Mouse (Mus musculus) lung, embryonic 16.5 days (tissue): ENCODE results near the gene Shc1. TPM values are rescaled to one million over a fixed set of nuclear protein-coding genes. Genes with fewer than 3 reads are reported as not detected.
A peak's percentile ranks its signal among the peaks of the same experiment; 100 is the strongest.

Experiments used
- ATAC-seq: fragments of 200-750 bp; cut with Nextera tagmentation; 2 replicates; pipeline ENCODE4 v1.8.0; 2017; ENCODE audit warnings: low read depth, mild to moderate bottlenecking, moderate library complexity
- H3K27ac ChIP-seq: fragments of 300-500 bp; sonication (generic); 2 replicates; pipeline ENCODE4 v1.5.1; 2014; ENCODE audit warnings: mild to moderate bottlenecking, control low read depth, low read length
- H3K27me3 ChIP-seq: fragments of 300-500 bp; sonication (generic); 2 replicates; pipeline ENCODE4 v1.6.1; 2014; ENCODE audit warnings: low read depth, low read length, mixed read lengths; ENCODE audit not compliant: control insufficient read depth, insufficient read depth
- H3K36me3 ChIP-seq: fragments of 300-500 bp; sonication (generic); 2 replicates; pipeline ENCODE4 v1.6.1; 2014; ENCODE audit warnings: low read length; ENCODE audit not compliant: control insufficient read depth, insufficient read depth
- H3K4me1 ChIP-seq: fragments of 300-500 bp; sonication (generic); replicated peaks from 2 replicates; pipeline ENCODE4 v1.6.1; 2014; ENCODE audit warnings: low read length, mixed read lengths; ENCODE audit not compliant: control insufficient read depth, insufficient read depth
- H3K4me2 ChIP-seq: fragments of 300-500 bp; sonication (generic); 2 replicates; pipeline ENCODE4 v1.6.1; 2014; ENCODE audit warnings: low read depth, low read length, control low read depth
- H3K4me3 ChIP-seq: fragments of 300-500 bp; sonication (generic); 2 replicates; pipeline ENCODE4 v1.5.1; 2014; ENCODE audit warnings: mild to moderate bottlenecking, low read length, control low read depth
- H3K9ac ChIP-seq: fragments of 300-500 bp; sonication (generic); 2 replicates; pipeline ENCODE4 v1.6.1; 2014; ENCODE audit warnings: low read length, control low read depth
- H3K9me3 ChIP-seq: fragments of 300-500 bp; sonication (generic); 2 replicates; pipeline ENCODE4 v1.6.1; 2016; ENCODE audit warnings: low read length; ENCODE audit not compliant: control insufficient read depth
- WGBS: fragments of 180-500 bp; shearing (Covaris S2); extraction: QIAGEN DNeasy Blood & Tissue Kit; methylation state at CpG from one replicate; pipeline ENCODE4 v1.1.7; 2014; 5-methylcytosine and 5-hydroxymethylcytosine counted together
- polyA plus RNA-seq: library from polyadenylated mRNA; unstranded; fragments of >200 nt; fragmentation: Nextera tagmentation; extraction: Ambion mirVana; gene quantifications from 2 replicates; pipeline ENCODE4 v1.2.1, GENCODE M21; 2015

Gene Shc1
- polyA plus RNA-seq, 1 experiment from 2014 or later = 114 TPM

DNA sequence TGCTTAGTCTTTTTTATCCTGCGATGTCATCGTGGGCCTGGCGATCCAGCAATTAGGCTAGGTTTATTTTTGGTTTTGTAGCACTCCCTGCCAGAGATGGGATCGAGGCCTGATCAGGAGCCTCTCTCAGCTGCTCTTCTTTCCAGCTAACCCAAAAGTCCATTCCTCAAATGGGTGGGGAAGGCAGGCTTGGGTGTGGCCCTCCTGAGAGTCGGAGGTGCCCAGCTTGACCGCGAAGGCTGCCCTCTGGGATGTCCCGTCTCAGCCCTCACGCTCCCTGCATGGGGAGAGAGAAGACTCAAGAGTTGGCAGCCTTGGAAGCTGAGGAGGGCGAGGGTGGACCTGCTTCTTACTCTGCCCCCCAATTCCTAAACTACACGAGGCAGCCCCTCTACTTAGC is 16.3 kb downstream of the Shc1 start:
- Histone ChIP-seq H3K27ac (no peak overlapping the region), H3K9ac (no peak overlapping the region), H3K9me3 (no peaks in the 10 kb centered on the region), H3K4me1 (peaks cover 21% of the 10 kb centered on the region), H3K4me2 (no peak overlapping the region), H3K36me3 (peaks cover 20% of the 10 kb centered on the region), H3K27me3 (no peaks in the 10 kb centered on the region), H3K4me3 (no peak overlapping the region)
- WGBS = 76% methylated on average over 11 of the region's 11 CpGs
- ATAC-seq = no peak

DNA sequence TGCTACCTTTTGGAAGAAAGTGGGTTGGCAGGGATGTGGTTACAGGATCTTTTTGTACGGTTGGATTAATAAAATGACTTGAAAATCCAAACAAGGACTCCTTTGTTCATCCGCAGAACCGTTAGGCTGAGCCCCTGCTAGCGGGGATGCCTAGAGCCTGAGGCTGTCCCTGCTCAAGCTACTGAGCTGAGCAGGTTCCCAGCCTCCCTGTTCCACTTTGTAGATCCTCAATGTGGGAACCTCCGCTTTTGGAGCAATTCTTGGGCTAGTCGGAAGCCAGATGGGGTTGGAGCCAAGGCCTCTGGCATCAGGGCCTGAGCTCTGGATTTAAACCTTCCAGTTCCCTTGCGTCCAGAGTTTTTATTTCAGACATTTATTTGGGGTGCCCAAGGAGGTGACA is 16.8 kb downstream of the Shc1 start:
- Histone ChIP-seq H3K36me3 (peaks cover 20% of the 10 kb centered on the region), H3K9me3 (no peaks in the 10 kb centered on the region), H3K4me1 (peaks cover 21% of the 10 kb centered on the region), H3K4me3 (no peak overlapping the region), H3K27me3 (no peaks in the 10 kb centered on the region), H3K4me2 (no peak overlapping the region), H3K27ac (no peak overlapping the region), H3K9ac (no peak overlapping the region)
- no peak for ATAC-seq
- WGBS = 68% methylated on average over 7 of the region's 7 CpGs

DNA sequence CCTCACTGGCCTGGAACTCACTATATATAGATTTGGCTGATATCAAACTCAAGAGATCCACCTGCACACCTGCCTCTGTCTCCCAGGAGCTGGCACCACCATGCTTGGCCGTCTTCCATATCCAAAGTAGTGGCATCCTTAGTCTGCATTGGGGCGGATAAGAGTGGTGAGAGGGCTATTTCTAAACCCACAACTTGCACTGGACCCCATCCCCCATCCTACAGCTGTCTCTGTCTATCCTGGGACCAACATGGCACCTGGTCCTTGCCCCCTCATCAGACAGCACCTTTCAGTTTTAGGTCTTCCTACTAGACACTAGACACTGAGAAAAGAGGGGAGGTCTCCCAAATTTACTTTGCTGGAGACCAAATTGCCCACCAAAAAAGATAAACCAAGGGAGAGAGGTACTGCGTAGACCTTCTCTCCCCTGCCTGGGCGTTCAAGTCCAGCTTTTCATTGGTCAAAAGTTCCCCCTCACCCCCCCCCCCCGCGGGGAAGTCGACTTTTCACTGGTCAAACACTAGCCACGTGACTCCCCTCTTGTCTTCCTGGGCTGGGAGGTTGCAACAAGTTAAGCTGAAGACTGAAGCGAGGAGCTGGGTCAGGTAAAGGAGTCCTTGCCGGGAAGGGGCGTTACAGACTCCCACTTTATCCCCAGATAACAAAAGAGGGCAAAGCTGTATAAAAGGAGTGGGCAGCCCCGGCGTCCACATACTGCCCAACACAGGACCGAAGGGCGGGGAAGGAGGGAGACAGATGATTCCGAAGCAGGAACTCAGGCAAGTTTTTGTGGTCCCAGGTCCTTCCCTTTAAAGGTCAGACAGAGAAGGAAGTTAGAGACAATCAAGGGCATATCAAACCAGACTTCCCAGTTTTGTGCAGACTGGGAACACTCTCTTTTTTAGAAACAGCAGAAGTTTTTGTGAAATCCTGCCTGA is 18.2 kb downstream of the Shc1 start, which contains the start of gene Pbxip1:
TSS of gene Pbxip1 (plus strand) at position 531 of the 938 bp plus-strand sequence.
- peak within 1 kb of the TSS; percentile 73 for H3K9ac ChIP-seq
- WGBS = 5% methylated on average over 16 of the region's 16 CpGs
- peaks cover 20% of the 10 kb centered on the region for H3K36me3 ChIP-seq
- peak within 1 kb of the TSS; percentile 59 for H3K4me2 ChIP-seq
- H3K4me1 ChIP-seq = peaks cover 15% of the 10 kb centered on the region
- H3K27me3 ChIP-seq = no peaks in the 10 kb centered on the region
- H3K4me3 ChIP-seq = peak within 1 kb of the TSS; percentile 67
- H3K27ac ChIP-seq = peak within 1 kb of the TSS; percentile 39
- H3K9me3 ChIP-seq = no peaks in the 10 kb centered on the region
- ATAC-seq = peak; percentile 92

GRCm38 (mm10) chr3:89437269-89437668 is 19.0 kb downstream of the Shc1 start:
- peak overlapping the region; percentile 39 for H3K27ac ChIP-seq
- H3K36me3 ChIP-seq = peaks cover 20% of the 10 kb centered on the region
- peaks cover 12% of the 10 kb centered on the region for H3K4me1 ChIP-seq
- peak overlapping the region; percentile 67 for H3K4me3 ChIP-seq
- no peaks in the 10 kb centered on the region for H3K9me3 ChIP-seq
- ATAC-seq = no peak
- WGBS = 32% methylated on average over 5 of the region's 5 CpGs
- no peaks in the 10 kb centered on the region for H3K27me3 ChIP-seq
- peak overlapping the region; percentile 59 for H3K4me2 ChIP-seq
- peak overlapping the region; percentile 73 for H3K9ac ChIP-seq

DNA sequence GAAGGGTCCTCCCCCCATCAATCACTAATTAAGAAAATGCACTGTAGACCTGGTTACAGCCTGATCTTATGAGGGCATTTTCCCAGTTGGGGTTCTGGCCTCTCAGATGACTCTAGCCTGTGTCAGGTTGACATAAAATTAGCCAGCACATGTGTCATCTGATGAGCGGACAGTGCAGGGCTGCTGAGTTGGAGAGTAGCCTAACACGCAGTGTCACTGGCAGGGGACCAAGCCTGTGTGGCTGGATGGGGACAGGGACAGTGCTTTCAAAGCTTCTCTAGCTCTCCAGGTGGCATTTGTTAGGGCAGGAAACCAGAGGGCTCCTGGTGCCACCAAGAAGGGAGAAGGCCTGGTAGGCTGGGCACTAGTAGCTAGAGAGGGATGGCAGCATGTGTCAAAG is 22.4 kb downstream of the Shc1 start:
- H3K4me1 ChIP-seq = peaks cover 12% of the 10 kb centered on the region
- H3K36me3 ChIP-seq = no peaks in the 10 kb centered on the region; the same call in 1 of the 2 replicates
- ATAC-seq = no peak
- H3K27me3 ChIP-seq = no peaks in the 10 kb centered on the region
- H3K9ac ChIP-seq = no peak overlapping the region
- no peak overlapping the region for H3K27ac ChIP-seq
- WGBS = 83% methylated on average over 2 of the region's 2 CpGs
- no peak overlapping the region for H3K4me2 ChIP-seq
- no peak overlapping the region for H3K4me3 ChIP-seq
- no peaks in the 10 kb centered on the region for H3K9me3 ChIP-seq

GRCm38 (mm10) chr3:89448720-89449537 is 30.7 kb downstream of the Shc1 start:
- Histone ChIP-seq H3K36me3 (no peaks in the 10 kb centered on the region), H3K4me1 (peaks cover 23% of the 10 kb centered on the region), H3K9me3 (no peaks in the 10 kb centered on the region), H3K27me3 (no peaks in the 10 kb centered on the region), H3K4me3 (no peak overlapping the region), H3K4me2 (peak overlapping the region; percentile 4), H3K27ac (peak overlapping the region; percentile 19; the same call in 1 of the 2 replicates), H3K9ac (no peak overlapping the region)
- 45% methylated on average over 13 of the region's 13 CpGs for WGBS
- peak; percentile 82 for ATAC-seq

DNA sequence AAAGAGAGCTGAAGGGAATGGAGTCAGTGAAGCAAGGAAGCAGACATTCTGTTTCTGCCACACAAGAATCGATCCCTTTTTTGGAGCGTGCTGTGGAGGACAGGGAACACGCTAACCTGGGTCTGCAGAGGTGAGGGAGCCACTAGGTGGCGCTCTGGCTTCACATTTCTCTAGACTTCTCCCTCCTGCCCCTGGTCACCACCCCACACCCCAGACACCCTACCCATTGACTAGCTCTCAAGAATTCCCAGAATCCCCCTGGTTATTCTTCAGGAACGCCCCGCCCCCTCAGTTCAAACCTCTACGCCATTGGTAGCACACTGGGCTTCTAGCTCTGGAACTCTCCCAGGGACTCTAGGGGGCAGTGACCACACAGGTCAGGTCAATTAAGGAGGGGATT is 31.3 kb downstream of the Shc1 start:
- Histone ChIP-seq H3K9me3 (no peaks in the 10 kb centered on the region), H3K27me3 (no peaks in the 10 kb centered on the region), H3K27ac (no peak overlapping the region), H3K36me3 (no peaks in the 10 kb centered on the region), H3K4me3 (no peak overlapping the region), H3K4me2 (no peak overlapping the region), H3K4me1 (peaks cover 23% of the 10 kb centered on the region), H3K9ac (no peak overlapping the region)
- whole genome bisulfite sequencing = 53% methylated on average over 7 of the region's 7 CpGs
- peak; percentile 63 for ATAC-seq

- 54% methylated on average over 1 of the region's 1 CpGs for WGBS
- H3K9ac ChIP-seq = no peak overlapping the region
- peak overlapping the region; percentile 32; the same call in 1 of the 2 replicates for H3K27ac ChIP-seq
- no peak overlapping the region for H3K4me3 ChIP-seq
- ATAC-seq = peak; percentile 59
- H3K27me3 ChIP-seq = no peaks in the 10 kb centered on the region
- no peaks in the 10 kb centered on the region for H3K9me3 ChIP-seq
- peaks cover 23% of the 10 kb centered on the region for H3K4me1 ChIP-seq
- no peaks in the 10 kb centered on the region for H3K36me3 ChIP-seq
- H3K4me2 ChIP-seq = no peak overlapping the region
These were observed 33.7 kb downstream of the Shc1 start for GRCm38 (mm10) chr3:89451916-89452315.
